Mouse (Mus musculus): Measurements from ENCODE around the gene Atp6ap1. TPM values are rescaled to one million over a fixed set of nuclear protein-coding genes. Genes with fewer than 3 reads are reported as not detected.

The Atp6ap1 gene
- total and polyA plus RNA-seq, 2 experiments from 2014 or later, result 359 to 371 TPM

DNA sequence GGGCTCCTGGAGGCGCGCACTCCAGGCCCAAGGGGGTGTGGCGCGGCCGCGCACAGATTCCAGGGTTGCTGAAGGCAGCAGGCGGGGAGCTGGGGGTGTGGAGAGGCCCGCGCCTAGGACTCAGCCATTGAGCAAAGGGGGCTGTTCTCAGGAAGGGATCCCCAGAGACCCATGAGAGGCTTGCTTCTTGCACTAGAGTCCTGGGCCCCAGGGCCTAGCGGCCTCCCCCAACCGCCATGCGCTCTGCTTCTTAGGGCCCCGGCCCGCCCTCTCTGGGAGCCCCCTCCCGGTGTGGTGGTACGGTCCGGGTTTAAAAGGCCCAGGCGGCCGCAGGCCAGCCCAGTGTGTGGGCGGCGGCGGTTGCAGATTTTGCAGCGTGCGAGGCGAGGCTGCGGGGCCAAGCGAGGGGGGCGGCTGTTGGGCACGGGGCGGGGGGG, 31.8 kb downstream of the Atp6ap1 start, which contains the start of gene Plxna3:
Gene Plxna3, plus strand, starts transcription at position 342 of the 437 bp plus-strand sequence.
- ATAC-seq (ENCODE audit: low FRiP score), result peak; percentile 91
- H3K4me3 ChIP-seq (ENCODE audit: low read depth, low read length), result peak within 1 kb of the TSS; percentile 51
- peak within 1 kb of the TSS; percentile 62 for H3K9ac ChIP-seq (replicated peaks; ENCODE audit: low read length, poor library complexity, severe bottlenecking)
- peak; percentile 76 for DNase-seq (ENCODE audit: low spot score)
- no peaks in the 10 kb centered on the region for H3K9me3 ChIP-seq (ENCODE audit: low read length)
- H3K4me1 ChIP-seq (ENCODE audit: insufficient read depth, low read length), result 0 out of 2 replicates have a peak, but pooled peaks cover 3% of the 10 kb centered on the region
- peak within 1 kb of the TSS; percentile 57 for H3K4me2 ChIP-seq (ENCODE audit: low read depth, low read length, poor library complexity, severe bottlenecking)
- WGBS, result 20% methylated on average over 23 of the region's 30 CpGs
- no peaks in the 10 kb centered on the region for H3K27me3 ChIP-seq (ENCODE audit: insufficient read depth, low read length)
- no peak for TF ChIP-seq CTCF (IDR thresholded peaks at IDR 0.05)
- 0 out of 2 replicates have a peak, but pooled peaks cover under 1% of the 10 kb centered on the region for H3K36me3 ChIP-seq (ENCODE audit: insufficient read depth, low read length)
- H3K27ac ChIP-seq (ENCODE audit: low read depth, low read length), result peak within 1 kb of the TSS; percentile 82

DNA sequence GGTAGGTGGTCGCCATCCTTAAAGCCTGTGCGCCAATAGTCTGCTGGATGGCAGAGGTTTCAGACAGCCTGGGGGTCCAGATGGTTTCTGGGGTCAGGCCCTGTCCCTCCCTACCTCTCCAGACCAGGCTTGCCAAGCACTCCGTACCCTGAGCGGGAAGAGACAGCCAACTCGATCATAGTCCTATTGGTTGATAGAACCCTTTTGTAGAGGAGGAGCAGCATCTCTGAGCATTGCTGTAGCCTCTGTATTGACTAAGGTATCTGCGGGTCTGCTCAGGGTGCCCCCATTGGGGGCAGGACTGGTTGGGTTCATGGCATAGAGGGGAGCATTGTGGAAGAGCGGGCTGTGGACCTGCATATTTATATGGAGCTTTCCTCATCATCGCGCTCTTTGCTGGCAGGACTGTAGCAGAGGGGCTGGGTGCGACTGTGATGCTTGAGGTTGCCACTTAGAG, 32.3 kb downstream of the Atp6ap1 start:
- Histone ChIP-seq H3K4me2 (ENCODE audit: low read depth, low read length, poor library complexity, severe bottlenecking) (peak overlapping the region; percentile 57), H3K4me3 (ENCODE audit: low read depth, low read length) (peak overlapping the region; percentile 51), H3K27me3 (ENCODE audit: insufficient read depth, low read length) (no peaks in the 10 kb centered on the region), H3K36me3 (ENCODE audit: insufficient read depth, low read length) (0 out of 2 replicates have a peak, but pooled peaks cover 6% of the 10 kb centered on the region), H3K4me1 (ENCODE audit: insufficient read depth, low read length) (0 out of 2 replicates have a peak, but pooled peaks cover 3% of the 10 kb centered on the region), H3K9ac (replicated peaks; ENCODE audit: low read length, poor library complexity, severe bottlenecking) (peak overlapping the region; percentile 62), H3K27ac (ENCODE audit: low read depth, low read length) (peak overlapping the region; percentile 82), H3K9me3 (ENCODE audit: low read length) (no peaks in the 10 kb centered on the region)
- no peak for TF ChIP-seq CTCF (IDR thresholded peaks at IDR 0.05)
- WGBS, result 19% methylated on average over 10 of the region's 10 CpGs
- peak; percentile 16 for DNase-seq (ENCODE audit: low spot score)
- ATAC-seq (ENCODE audit: low FRiP score), result peak; percentile 47

DNA sequence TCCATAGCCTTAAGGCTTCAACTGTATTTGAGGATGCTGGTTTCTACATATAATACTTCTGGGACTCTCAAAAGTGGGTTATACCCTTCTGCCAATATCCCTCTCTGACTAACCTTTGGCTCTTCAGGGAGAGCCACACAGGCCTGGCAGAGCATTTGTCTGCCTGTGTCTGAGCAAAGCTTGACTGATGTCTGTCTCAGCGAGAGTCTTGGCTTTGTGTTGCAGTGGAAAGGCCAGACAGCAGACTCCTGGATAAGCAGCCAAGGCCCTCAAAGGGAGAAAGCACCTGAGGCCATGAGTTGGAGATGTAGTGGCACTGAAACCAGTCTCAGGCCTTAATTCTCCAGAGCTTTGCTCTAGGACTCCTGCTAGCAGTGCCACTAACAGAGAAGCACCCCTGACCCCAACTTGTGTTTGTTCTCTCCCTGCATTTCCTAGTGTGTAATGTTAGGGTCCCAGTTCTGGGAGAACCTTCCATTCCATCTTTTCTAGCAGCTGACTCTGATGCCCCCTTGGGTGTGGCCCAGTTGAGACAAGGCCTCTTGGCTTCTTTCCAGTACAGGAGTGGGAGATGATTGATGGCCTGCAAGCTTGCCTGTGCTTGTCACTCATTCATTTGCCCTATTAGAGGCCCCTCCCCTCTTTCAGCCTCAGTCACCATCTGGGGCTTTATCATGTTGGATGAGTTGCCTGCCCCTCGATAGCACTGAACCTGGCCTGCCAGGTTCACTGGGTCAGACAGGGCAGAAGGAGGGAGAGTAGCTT, 33.5 kb downstream of the Atp6ap1 start:
- Histone ChIP-seq H3K4me3 (ENCODE audit: low read depth, low read length) (peak overlapping the region; percentile 51), H3K27ac (ENCODE audit: low read depth, low read length) (no peak overlapping the region; the same call in 1 of the 2 replicates), H3K4me2 (ENCODE audit: low read depth, low read length, poor library complexity, severe bottlenecking) (peak overlapping the region; percentile 57), H3K27me3 (ENCODE audit: insufficient read depth, low read length) (no peaks in the 10 kb centered on the region), H3K9ac (replicated peaks; ENCODE audit: low read length, poor library complexity, severe bottlenecking) (peak overlapping the region; percentile 62), H3K4me1 (ENCODE audit: insufficient read depth, low read length) (0 out of 2 replicates have a peak, but pooled peaks cover 3% of the 10 kb centered on the region), H3K9me3 (ENCODE audit: low read length) (no peaks in the 10 kb centered on the region), H3K36me3 (ENCODE audit: insufficient read depth, low read length) (peaks cover 7% of the 10 kb centered on the region; the same call in 1 of the 2 replicates)
- ATAC-seq (ENCODE audit: low FRiP score) (no peak), DNase-seq (ENCODE audit: low spot score) (peak; percentile 3)
- TF ChIP-seq CTCF (IDR thresholded peaks at IDR 0.05), result no peak
- WGBS, result 26% methylated on average over 2 of the region's 2 CpGs

DNA sequence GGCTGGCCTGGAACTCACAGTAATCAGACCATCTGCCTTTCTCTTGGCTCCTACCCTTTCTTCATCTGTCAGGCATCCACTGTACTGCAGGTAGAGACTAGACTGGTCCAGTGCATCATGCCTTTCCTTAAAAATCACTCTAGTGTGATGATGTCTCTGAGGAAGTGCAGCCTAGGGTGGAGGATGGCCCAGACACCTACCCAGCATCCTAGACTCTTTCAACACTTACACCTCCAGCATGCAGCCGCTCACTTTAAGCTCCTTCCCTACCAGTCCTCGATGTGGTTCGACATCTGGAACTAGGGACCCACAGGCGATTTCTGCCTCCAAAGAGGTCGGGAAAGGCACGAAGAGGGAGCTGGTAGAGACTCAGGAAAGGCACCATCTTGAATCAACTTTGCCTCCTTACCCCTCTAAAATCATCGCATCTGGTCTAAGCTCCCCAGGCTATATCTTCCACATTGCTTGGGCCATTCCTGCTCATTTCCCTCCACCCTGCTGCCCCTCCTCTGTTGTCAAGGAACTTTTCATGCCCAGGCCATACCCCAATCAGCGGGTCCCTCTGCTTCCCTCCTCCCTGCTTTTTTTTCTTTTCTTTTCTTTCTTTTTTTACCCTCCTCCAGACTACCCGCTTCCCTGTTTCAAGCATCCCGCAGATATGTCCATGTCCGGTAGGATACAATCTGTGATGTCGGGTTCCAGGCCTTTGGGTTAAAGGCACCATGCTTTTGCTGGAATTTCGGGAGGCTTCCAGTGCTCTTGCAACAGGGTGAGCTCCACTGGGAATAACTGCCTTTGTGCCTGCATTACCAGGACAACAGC, 56.0 kb downstream of the Atp6ap1 start:
- TF ChIP-seq CTCF (IDR thresholded peaks at IDR 0.05), result no peak
- H3K27me3 ChIP-seq (ENCODE audit: insufficient read depth, low read length), result no peaks in the 10 kb centered on the region
- peak; percentile 4 for DNase-seq (ENCODE audit: low spot score)
- peak overlapping the region; percentile 37 for H3K4me3 ChIP-seq (ENCODE audit: low read depth, low read length)
- ATAC-seq (ENCODE audit: low FRiP score), result peak; percentile 52
- no peaks in the 10 kb centered on the region for H3K36me3 ChIP-seq (ENCODE audit: insufficient read depth, low read length)
- no peaks in the 10 kb centered on the region for H3K4me1 ChIP-seq (ENCODE audit: insufficient read depth, low read length)
- 28% methylated on average over 13 of the region's 13 CpGs for WGBS
- H3K9ac ChIP-seq (replicated peaks; ENCODE audit: low read length, poor library complexity, severe bottlenecking), result peak overlapping the region; percentile 56
- H3K27ac ChIP-seq (ENCODE audit: low read depth, low read length), result peak overlapping the region; percentile 63
- H3K9me3 ChIP-seq (ENCODE audit: low read length), result no peaks in the 10 kb centered on the region
- peak overlapping the region; percentile 52 for H3K4me2 ChIP-seq (ENCODE audit: low read depth, low read length, poor library complexity, severe bottlenecking)

DNA sequence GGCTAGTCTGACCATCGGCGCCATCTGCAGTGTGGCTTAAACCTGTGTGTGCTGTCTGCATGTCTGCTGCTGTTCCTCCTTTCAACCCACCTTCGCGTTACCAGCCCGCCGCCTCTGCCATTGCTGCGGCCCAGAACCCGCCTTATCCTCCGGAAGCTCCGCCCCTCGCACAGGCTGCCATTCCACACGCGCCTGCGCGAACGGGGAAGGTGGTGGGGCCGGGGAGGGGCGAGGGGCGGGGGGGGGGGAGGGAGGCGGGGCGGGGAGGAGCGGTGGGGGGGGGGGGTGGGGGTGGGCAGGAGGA, 56.5 kb downstream of the Atp6ap1 start, which contains the start of gene Lage3:
Gene Lage3, minus strand, starts transcription at position 152 of the 304 bp plus-strand sequence.
- Histone ChIP-seq H3K4me3 (ENCODE audit: low read depth, low read length) (peak within 1 kb of the TSS; percentile 37), H3K9ac (replicated peaks; ENCODE audit: low read length, poor library complexity, severe bottlenecking) (peak within 1 kb of the TSS; percentile 56), H3K9me3 (ENCODE audit: low read length) (no peaks in the 10 kb centered on the region), H3K27ac (ENCODE audit: low read depth, low read length) (peak within 1 kb of the TSS; percentile 63), H3K36me3 (ENCODE audit: insufficient read depth, low read length) (no peaks in the 10 kb centered on the region), H3K27me3 (ENCODE audit: insufficient read depth, low read length) (no peaks in the 10 kb centered on the region), H3K4me2 (ENCODE audit: low read depth, low read length, poor library complexity, severe bottlenecking) (peak within 1 kb of the TSS; percentile 52), H3K4me1 (ENCODE audit: insufficient read depth, low read length) (no peaks in the 10 kb centered on the region)
- no peak for TF ChIP-seq CTCF (IDR thresholded peaks at IDR 0.05)
- DNase-seq (ENCODE audit: low spot score) (peak; percentile 86), ATAC-seq (ENCODE audit: low FRiP score) (peak; percentile 92)
- 46% methylated on average over 13 of the region's 22 CpGs for WGBS

Small RNAs within 50 kb of the gene (microRNA-seq; reads per million reads assigned to microRNA genes)
- gene Mir7091 (ENCODE audit: borderline number of aligned reads), result not detected
- not detected for gene Mir7092 (ENCODE audit: borderline number of aligned reads)

Other genes with a start within 250 kb of the Atp6ap1 start
- not detected in 2 replicates for gene Opn1mw, start 169.6 kb upstream of the Atp6ap1 start, total RNA-seq (2014; rRNA removed)
- not detected in 2 replicates for gene Opn1mw, start 169.6 kb upstream of the Atp6ap1 start, polyA plus RNA-seq (2015; fragmentation: Nextera tagmentation; extraction: Ambion mirVana)
- 84.7 and 100 TPM in 2 replicates for gene Mecp2, start 161.7 kb upstream of the Atp6ap1 start, total RNA-seq (2014; rRNA removed)
- 10.6 and 12.3 TPM in 2 replicates for gene Mecp2, start 161.7 kb upstream of the Atp6ap1 start, polyA plus RNA-seq (2015; fragmentation: Nextera tagmentation; extraction: Ambion mirVana)
- not detected in 2 replicates for gene Tex28, start 129.3 kb upstream of the Atp6ap1 start, total RNA-seq (2014; rRNA removed)
- gene Tex28, start 129.3 kb upstream of the Atp6ap1 start, polyA plus RNA-seq (2015; fragmentation: Nextera tagmentation; extraction: Ambion mirVana), result not detected in 2 replicates
- gene Tktl1, start 119.8 kb upstream of the Atp6ap1 start, total RNA-seq (2014; rRNA removed), result not detected in 2 replicates
- 0.06 TPM in 1 of 2 replicates, not detected in the other for gene Tktl1, start 119.8 kb upstream of the Atp6ap1 start, polyA plus RNA-seq (2015; fragmentation: Nextera tagmentation; extraction: Ambion mirVana)
- 219 and 282 TPM in 2 replicates for gene Flna, start 47.3 kb upstream of the Atp6ap1 start, total RNA-seq (2014; rRNA removed)
- gene Flna, start 47.3 kb upstream of the Atp6ap1 start, polyA plus RNA-seq (2015; fragmentation: Nextera tagmentation; extraction: Ambion mirVana), result 52.8 and 54.8 TPM in 2 replicates
- gene Emd, start 42.4 kb upstream of the Atp6ap1 start, total RNA-seq (2014; rRNA removed), result 58.0 and 70.0 TPM in 2 replicates
- 16.3 and 18.2 TPM in 2 replicates for gene Emd, start 42.4 kb upstream of the Atp6ap1 start, polyA plus RNA-seq (2015; fragmentation: Nextera tagmentation; extraction: Ambion mirVana)
- 2,035 and 2,080 TPM in 2 replicates for gene Rpl10, start 26.3 kb upstream of the Atp6ap1 start, total RNA-seq (2014; rRNA removed)
- gene Rpl10, start 26.3 kb upstream of the Atp6ap1 start, polyA plus RNA-seq (2015; fragmentation: Nextera tagmentation; extraction: Ambion mirVana), result 390 and 408 TPM in 2 replicates
- 44.4 and 49.2 TPM in 2 replicates for gene Taz, start 15.2 kb upstream of the Atp6ap1 start, total RNA-seq (2014; rRNA removed)
- 65.9 and 69.8 TPM in 2 replicates for gene Taz, start 15.2 kb upstream of the Atp6ap1 start, polyA plus RNA-seq (2015; fragmentation: Nextera tagmentation; extraction: Ambion mirVana)
- gene Dnase1l1, start 14.8 kb upstream of the Atp6ap1 start, total RNA-seq (2014; rRNA removed), result 3.8 and 7.5 TPM in 2 replicates
- gene Dnase1l1, start 14.8 kb upstream of the Atp6ap1 start, polyA plus RNA-seq (2015; fragmentation: Nextera tagmentation; extraction: Ambion mirVana), result 3.0 and 3.3 TPM in 2 replicates
- 344 and 530 TPM in 2 replicates for gene Gdi1, start 7.9 kb downstream of the Atp6ap1 start, total RNA-seq (2014; rRNA removed)
- gene Gdi1, start 7.9 kb downstream of the Atp6ap1 start, polyA plus RNA-seq (2015; fragmentation: Nextera tagmentation; extraction: Ambion mirVana), result 951 and 960 TPM in 2 replicates
- gene Fam50a, start 15.9 kb downstream of the Atp6ap1 start, total RNA-seq (2014; rRNA removed), result 9.3 and 9.4 TPM in 2 replicates
- gene Fam50a, start 15.9 kb downstream of the Atp6ap1 start, polyA plus RNA-seq (2015; fragmentation: Nextera tagmentation; extraction: Ambion mirVana), result 55.5 and 57.2 TPM in 2 replicates
- gene Plxna3, start 32.0 kb downstream of the Atp6ap1 start, total RNA-seq (2014; rRNA removed), result 144 and 167 TPM in 2 replicates
- 28.6 and 28.9 TPM in 2 replicates for gene Plxna3, start 32.0 kb downstream of the Atp6ap1 start, polyA plus RNA-seq (2015; fragmentation: Nextera tagmentation; extraction: Ambion mirVana)
- gene Lage3, start 56.5 kb downstream of the Atp6ap1 start, total RNA-seq (2014; rRNA removed), result 40.2 and 67.1 TPM in 2 replicates
- 62.0 and 65.8 TPM in 2 replicates for gene Lage3, start 56.5 kb downstream of the Atp6ap1 start, polyA plus RNA-seq (2015; fragmentation: Nextera tagmentation; extraction: Ambion mirVana)
- 46.3 and 53.6 TPM in 2 replicates for gene Ubl4a, start 76.1 kb downstream of the Atp6ap1 start, total RNA-seq (2014; rRNA removed)
- 67.1 and 75.0 TPM in 2 replicates for gene Ubl4a, start 76.1 kb downstream of the Atp6ap1 start, polyA plus RNA-seq (2015; fragmentation: Nextera tagmentation; extraction: Ambion mirVana)
- 6.2 and 9.4 TPM in 2 replicates for gene Slc10a3, start 76.3 kb downstream of the Atp6ap1 start, total RNA-seq (2014; rRNA removed)
- 6.1 and 6.9 TPM in 2 replicates for gene Slc10a3, start 76.3 kb downstream of the Atp6ap1 start, polyA plus RNA-seq (2015; fragmentation: Nextera tagmentation; extraction: Ambion mirVana)
- 23.6 and 29.9 TPM in 2 replicates for gene Fam3a, start 96.2 kb downstream of the Atp6ap1 start, total RNA-seq (2014; rRNA removed)
- 31.2 and 33.4 TPM in 2 replicates for gene Fam3a, start 96.2 kb downstream of the Atp6ap1 start, polyA plus RNA-seq (2015; fragmentation: Nextera tagmentation; extraction: Ambion mirVana)
- gene Ikbkg, start 96.2 kb downstream of the Atp6ap1 start, total RNA-seq (2014; rRNA removed), result 20.4 and 24.7 TPM in 2 replicates
- 11.5 and 12.4 TPM in 2 replicates for gene Ikbkg, start 96.2 kb downstream of the Atp6ap1 start, polyA plus RNA-seq (2015; fragmentation: Nextera tagmentation; extraction: Ambion mirVana)
- 51.3 and 55.6 TPM in 2 replicates for gene G6pdx, start 132.1 kb downstream of the Atp6ap1 start, total RNA-seq (2014; rRNA removed)
- gene G6pdx, start 132.1 kb downstream of the Atp6ap1 start, polyA plus RNA-seq (2015; fragmentation: Nextera tagmentation; extraction: Ambion mirVana), result 40.2 and 41.8 TPM in 2 replicates
- gene Gm6880, start 184.3 kb downstream of the Atp6ap1 start, total RNA-seq (2014; rRNA removed), result not detected in 2 replicates
- gene Gm6880, start 184.3 kb downstream of the Atp6ap1 start, polyA plus RNA-seq (2015; fragmentation: Nextera tagmentation; extraction: Ambion mirVana), result 0.28 TPM in 1 of 2 replicates, not detected in the other